Mouse (Mus musculus) olfactory bulb, adult 2 months (tissue): ENCODE results near the gene Lonp2. TPM values are rescaled to one million over a fixed set of nuclear protein-coding genes. Genes with fewer than 3 reads are reported as not detected.

Experiments
- H3K27ac ChIP-seq: fragments of 200-500 bp; 2 replicates; pipeline ENCODE4 v1.5.1; 2012; ENCODE audit warnings: low read depth, low read length; ENCODE audit not compliant: insufficient read depth
- H3K4me1 ChIP-seq: fragments of 200-500 bp; 2 replicates; pipeline ENCODE4 v1.6.1; 2012; ENCODE audit warnings: low read length; ENCODE audit not compliant: control insufficient read depth, insufficient read depth
- H3K4me3 ChIP-seq: fragments of 200-500 bp; 2 replicates; pipeline ENCODE4 v1.5.1; 2012; ENCODE audit warnings: mild to moderate bottlenecking, low read depth, low read length, moderate library complexity; ENCODE audit not compliant: insufficient read depth
- CTCF ChIP-seq: fragments of 200-500 bp; IDR thresholded peaks from 2 replicates; pipeline ENCODE4 v1.5.1; 2012; ENCODE audit warnings: low read depth, mild to moderate bottlenecking, low read length, moderate library complexity; ENCODE audit not compliant: insufficient read depth
- POLR2A ChIP-seq: fragments of 200-500 bp; IDR thresholded peaks from 2 replicates; pipeline ENCODE4 v1.6.1; 2012; ENCODE audit warnings: mild to moderate bottlenecking, low read depth, low read length, moderate library complexity; ENCODE audit not compliant: insufficient read depth
- WGBS: fragments of 180-500 bp; shearing (Covaris S2); methylation state at CpG from one replicate; pipeline ENCODE4 v1.1.7; 2018; 5-methylcytosine and 5-hydroxymethylcytosine counted together
- polyA plus RNA-seq: library from polyadenylated mRNA; stranded (reverse); fragments of >200 nt; gene quantifications from 2 replicates; pipeline ENCODE4 v1.2.4, GENCODE M21; 2012; ENCODE audit warnings: low replicate concordance; ENCODE audit not compliant: missing spikeins, insufficient read depth, insufficient read length

The Lonp2 gene
- polyA plus RNA-seq, 1 experiment: 163 TPM

GRCm38 (mm10) chr8:86713407-86714188 lies 89.8 kb downstream of the Lonp2 start:
- 60% methylated on average over 14 of the region's 14 CpGs for WGBS
- no peak overlapping the region for H3K27ac ChIP-seq
- H3K4me3 ChIP-seq: no peak overlapping the region
- H3K4me1 ChIP-seq: peaks cover 6% of the 10 kb centered on the region
- no peak for TF ChIP-seq POLR2A
- no peak for TF ChIP-seq CTCF

- TF ChIP-seq CTCF: no peak
- no peak for TF ChIP-seq POLR2A
- Histone ChIP-seq H3K4me1 (peaks cover 4% of the 10 kb centered on the region; the same call in 1 of the 2 replicates), H3K27ac (no peak overlapping the region), H3K4me3 (no peak overlapping the region)
- WGBS: 66% methylated on average over 2 of the region's 2 CpGs
Measured at GRCm38 (mm10) chr8:86718332-86718994, 94.6 kb downstream of the Lonp2 start.

DNA sequence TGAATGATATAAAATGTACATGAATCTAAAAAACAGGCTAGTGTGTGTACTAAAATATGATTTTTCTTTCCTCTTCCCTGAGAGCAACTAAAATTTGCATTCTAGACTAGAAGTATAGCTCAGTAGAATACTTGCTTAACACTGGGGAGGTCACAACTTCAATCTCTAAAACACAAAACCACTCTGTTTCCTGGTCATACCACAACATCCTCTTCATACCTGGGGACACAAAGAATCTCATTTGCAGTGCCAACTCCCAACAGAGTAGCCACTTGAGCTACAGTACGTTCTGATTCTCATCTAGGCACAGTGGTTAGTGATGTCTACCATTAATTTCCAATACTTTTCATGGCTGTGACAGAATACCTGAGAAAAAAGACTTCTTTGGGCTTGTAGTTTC lies 95.5 kb downstream of the Lonp2 start:
- WGBS: 77% methylated on average over 1 of the region's 1 CpGs
- no peak overlapping the region for H3K4me3 ChIP-seq
- H3K27ac ChIP-seq: no peak overlapping the region
- H3K4me1 ChIP-seq: peaks cover 3% of the 10 kb centered on the region; the same call in 1 of the 2 replicates
- TF ChIP-seq POLR2A (no peak), CTCF (no peak)

- TF ChIP-seq POLR2A: no peak
- TF ChIP-seq CTCF: no peak
- no peak overlapping the region for H3K27ac ChIP-seq
- no peaks in the 10 kb centered on the region for H3K4me1 ChIP-seq
- H3K4me3 ChIP-seq: no peak overlapping the region
- WGBS: 84% methylated on average over 6 of the region's 6 CpGs
Measured at GRCm38 (mm10) chr8:86720756-86721459, 97.1 kb downstream of the Lonp2 start.

GRCm38 (mm10) chr8:86721490-86721889 lies 97.6 kb downstream of the Lonp2 start:
- WGBS: 83% methylated on average over 2 of the region's 2 CpGs
- TF ChIP-seq CTCF (no peak), POLR2A (no peak)
- no peaks in the 10 kb centered on the region for H3K4me1 ChIP-seq
- H3K27ac ChIP-seq: no peak overlapping the region
- no peak overlapping the region for H3K4me3 ChIP-seq

DNA sequence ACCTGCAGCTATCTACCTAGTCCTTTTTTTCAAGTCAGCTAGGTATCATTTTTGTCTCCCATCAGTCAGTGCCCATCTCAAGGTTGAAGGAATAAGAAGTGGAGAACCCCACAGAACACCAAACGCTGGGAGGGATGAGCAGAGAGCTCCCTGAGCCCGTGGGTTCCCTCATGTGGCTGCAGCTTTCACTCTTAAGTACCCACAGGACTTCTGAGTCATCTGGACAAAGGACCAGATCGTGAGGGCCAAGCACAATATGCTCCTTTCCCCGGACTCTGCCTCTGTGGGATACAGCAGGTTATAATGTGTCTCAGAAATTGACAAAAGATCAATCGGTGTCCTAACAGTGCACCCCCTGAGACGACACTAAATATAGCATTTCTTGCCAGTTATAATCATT lies 103.1 kb downstream of the Lonp2 start:
- WGBS: 18% methylated on average over 6 of the region's 6 CpGs
- H3K4me1 ChIP-seq: peaks cover 15% of the 10 kb centered on the region
- H3K4me3 ChIP-seq: no peak overlapping the region
- TF ChIP-seq POLR2A (no peak), CTCF (no peak)
- H3K27ac ChIP-seq: no peak overlapping the region

DNA sequence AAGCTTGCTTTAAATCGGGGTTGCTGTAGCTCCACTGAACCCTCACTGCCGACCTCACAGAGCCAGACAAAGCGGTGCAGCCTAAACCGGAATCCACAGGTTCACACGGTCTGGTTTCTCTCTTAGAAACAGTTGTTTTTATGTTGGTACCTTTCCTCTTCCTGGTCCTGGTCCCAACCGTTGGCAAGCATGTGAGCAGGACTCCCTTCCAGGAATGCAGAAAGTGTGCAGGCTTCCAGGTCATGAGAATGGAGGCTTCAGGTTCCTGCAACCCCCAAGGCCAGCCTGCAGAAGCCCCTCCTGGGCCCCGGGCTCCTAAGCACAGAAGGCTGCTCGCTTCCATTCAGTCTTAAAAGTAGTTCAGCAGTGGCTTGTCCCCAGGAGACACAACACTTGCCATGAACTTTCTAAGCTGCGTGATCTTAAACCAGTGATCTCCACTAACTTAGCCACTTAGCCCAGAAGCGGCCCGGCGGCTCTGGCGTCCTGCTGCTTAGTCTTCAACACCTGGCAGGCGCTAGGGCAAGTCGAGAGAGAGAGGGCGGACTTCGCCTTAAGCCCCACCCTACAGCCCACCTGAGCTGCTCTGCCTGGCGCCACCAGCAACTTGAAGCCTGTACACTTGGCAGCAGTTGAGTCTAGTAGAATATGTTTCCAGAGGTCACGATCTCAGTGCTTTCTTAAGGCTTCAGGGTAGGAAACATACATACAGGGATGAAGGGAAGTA lies 104.5 kb downstream of the Lonp2 start:
- 59% methylated on average over 19 of the region's 19 CpGs for WGBS
- Histone ChIP-seq H3K27ac (no peak overlapping the region), H3K4me3 (no peak overlapping the region), H3K4me1 (peaks cover 15% of the 10 kb centered on the region)
- TF ChIP-seq POLR2A: no peak

DNA sequence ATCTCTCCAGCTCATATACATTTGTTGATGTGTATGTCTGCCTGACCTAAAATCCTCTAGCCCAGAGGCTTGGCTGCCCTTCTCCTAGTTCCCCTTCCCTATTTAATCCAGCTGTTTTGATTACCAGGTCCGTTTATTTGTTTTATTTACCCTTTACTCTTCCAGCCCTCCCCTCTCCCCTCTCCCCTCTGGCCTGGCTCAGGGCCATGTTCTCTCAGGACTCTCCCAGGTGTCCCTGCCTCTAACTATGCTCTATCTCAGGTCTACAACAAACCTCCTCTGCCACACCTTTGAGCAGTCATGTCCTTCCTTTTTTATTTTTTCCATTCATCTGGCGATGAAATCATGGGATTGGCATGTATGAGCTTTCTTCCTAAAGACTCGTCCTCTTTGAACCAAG lies 106.5 kb downstream of the Lonp2 start:
- peaks cover 15% of the 10 kb centered on the region for H3K4me1 ChIP-seq
- no peak overlapping the region for H3K27ac ChIP-seq
- no peak overlapping the region for H3K4me3 ChIP-seq
- WGBS: 44% methylated on average over 3 of the region's 3 CpGs
- TF ChIP-seq POLR2A (no peak), CTCF (no peak)

DNA sequence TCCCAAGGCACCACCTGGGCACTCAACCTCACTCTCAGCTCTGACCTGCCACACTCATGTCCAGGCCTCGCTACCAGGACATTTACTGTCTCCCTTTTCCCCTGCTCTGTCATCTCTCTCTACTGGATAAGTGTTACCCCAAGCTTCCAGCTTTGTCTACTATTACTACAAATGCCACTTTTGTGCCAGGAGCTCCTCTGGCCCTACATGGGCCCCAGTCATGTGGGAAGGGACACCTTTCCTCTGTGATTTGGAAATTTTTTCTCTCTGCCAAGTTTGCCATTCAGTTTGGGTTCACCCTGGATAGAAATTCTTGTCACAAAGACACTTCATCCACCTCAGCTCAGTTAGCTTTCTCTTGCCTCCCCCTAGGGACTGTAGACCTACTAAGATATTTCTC lies 107.0 kb downstream of the Lonp2 start:
- WGBS: 97% methylated on average over 1 of the region's 1 CpGs

More for the DNA sequence above, 107.0 kb downstream of the Lonp2 start:
- no peak for TF ChIP-seq POLR2A
- TF ChIP-seq CTCF: no peak
- H3K4me1 ChIP-seq: peaks cover 15% of the 10 kb centered on the region
- H3K4me3 ChIP-seq: no peak overlapping the region
- H3K27ac ChIP-seq: no peak overlapping the region
